Mouse (Mus musculus): ENCODE data around the gene 5330417H12Rik.

The 5330417H12Rik gene

DNA sequence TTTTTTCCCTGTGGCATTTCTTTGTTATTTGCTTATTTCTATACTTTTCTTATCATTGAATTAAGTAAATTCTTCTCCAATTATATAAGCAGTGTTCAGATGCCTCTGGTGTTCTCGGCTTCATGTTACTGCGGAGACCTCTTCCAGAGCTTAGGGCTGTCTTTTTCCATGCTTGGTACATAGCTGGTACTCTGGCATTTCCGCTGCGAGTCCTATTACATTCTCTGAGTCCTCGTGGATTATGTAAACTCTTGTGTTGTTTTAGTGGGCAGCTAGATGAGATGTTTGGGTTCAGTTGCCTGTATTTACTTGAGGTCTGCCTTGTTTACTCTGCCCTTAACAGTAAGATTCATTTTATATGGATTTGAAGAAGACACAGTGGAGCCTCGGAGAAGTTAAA is 820 bp upstream of the 5330417H12Rik start:
- DNase-seq (ENCODE audit: low spot score in 2 of 2) = no peak

DNA sequence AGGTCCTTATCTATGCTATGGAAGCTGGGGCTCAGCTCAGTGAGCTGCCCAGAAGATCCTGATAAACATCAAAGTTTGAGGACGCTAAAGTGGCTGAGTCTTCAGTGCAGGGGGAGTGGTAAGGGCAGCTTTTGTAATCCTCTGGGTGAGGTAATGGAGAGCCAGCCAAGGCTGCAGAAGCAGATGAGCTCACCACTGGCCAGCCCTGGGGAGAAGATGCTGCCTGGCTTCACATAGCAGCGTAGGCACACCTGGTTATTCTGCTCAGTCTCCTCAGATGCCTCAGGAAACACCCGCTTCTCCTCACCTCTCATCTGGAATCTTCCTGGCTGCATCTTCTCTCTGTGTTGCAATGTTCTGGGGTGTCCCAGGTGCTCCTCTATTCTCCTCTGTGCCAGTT is 529 bp downstream of the 5330417H12Rik start:
- DNase-seq (ENCODE audit: low spot score in 2 of 2) = no peak

DNA sequence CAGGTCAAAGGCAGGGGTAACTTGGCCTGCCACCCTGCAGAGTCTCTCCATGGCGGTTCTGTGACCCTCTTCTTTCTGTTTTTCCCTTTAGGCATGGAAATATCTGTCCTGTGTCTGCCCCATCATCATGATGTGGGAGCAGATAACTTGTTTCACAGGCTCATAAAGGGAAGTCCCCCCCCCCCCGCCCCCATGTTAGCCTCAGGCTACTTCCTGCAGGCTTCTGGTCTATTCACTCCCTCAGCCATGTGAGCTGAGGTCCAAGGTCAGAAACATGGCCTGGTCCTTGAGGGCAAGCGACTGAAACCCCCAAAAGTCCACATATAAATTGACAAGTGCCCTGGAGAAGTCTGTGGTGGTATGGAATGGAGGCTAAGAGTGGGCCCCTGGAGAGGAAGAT is 4.8 kb downstream of the 5330417H12Rik start:
- no peak for DNase-seq (ENCODE audit: low spot score in 2 of 2)

DNA sequence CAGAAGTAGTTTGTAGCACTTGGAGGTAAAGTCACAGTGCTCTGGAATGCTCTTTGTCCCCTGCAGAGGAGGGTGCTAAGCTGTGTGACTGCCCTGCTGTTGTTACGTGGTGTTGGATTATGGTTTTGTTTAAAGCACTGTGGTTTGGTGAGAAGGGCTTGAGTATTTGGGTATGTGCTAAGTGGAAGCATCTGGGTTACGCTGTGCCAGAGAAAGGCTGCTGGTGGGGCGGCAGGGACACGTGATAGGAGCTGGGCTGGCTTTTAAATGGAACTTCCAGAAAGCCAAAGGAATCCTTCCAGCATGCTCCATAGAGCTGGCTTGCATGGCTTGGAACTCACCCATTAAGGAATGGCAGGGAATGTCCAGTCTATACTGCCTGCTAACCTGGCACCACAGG is 5.7 kb downstream of the 5330417H12Rik start:
- no peak for DNase-seq (ENCODE audit: low spot score in 2 of 2)

DNA sequence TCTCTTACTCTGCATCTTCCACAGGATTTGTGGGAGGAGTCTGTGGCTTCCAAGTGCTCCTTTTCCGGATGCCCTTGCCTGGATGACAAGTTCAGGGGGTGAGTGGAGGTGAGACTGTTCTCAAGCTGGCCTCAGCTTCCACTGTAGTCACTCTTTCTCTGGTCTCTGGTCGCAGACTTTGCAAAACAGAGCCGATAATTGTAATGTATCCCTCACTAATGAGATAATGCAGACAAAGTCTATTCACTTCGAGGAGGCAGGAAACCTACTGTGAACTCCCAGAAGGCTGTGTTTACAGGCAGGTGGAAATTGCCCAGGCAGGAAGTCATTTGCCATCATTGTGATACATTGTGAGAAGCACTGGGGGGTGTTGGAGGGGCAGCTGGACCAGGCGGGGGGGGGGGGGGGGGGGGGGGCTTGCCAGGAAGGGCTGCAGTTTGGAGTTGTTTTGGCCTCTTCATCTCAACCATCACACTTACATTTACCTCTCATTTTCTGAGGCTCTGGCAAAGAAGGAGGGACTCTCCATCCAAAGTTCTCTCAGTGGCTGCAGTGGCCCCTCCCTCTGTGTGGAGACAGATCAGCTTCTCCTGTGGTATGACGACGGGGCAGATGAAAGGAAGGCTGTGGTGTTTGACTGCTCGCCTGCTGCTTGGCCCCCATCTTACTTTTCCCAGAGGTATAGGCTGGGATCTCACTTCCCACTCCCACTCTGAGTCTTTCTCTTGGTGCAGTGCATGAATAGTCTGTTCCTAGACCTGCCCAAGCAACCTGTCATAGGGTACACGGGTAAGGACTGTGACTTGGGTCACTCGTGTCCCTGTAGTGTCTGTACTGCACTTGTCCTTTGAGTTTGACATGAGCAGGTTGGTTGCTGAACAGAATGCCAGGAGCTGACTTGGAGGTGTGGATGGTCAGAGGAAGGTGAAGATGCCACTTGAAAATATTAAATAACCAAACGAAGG is 6.7 kb downstream of the 5330417H12Rik start:
- DNase-seq (ENCODE audit: low spot score in 2 of 2) = no peak

DNA sequence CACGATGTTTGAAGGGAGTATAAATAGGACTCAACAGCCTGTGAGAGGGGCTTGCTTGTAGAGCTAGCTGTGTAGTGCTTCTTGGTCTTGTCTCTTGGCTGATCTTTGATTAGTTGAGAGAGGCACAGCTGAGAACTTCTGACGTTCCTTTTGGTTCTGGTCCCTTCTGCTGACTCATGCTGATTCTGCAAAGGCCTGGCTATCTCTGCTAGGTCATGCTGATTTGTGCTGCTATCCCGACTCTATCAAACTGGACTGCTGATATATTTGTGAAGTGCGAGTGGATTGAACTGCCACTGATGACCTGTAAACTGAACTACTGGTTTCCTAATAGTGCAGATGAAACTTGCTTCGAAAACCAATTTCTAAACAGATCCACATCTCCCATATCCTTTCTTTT is 14.1 kb downstream of the 5330417H12Rik start:
- no peak for DNase-seq (ENCODE audit: low spot score in 2 of 2)

DNA sequence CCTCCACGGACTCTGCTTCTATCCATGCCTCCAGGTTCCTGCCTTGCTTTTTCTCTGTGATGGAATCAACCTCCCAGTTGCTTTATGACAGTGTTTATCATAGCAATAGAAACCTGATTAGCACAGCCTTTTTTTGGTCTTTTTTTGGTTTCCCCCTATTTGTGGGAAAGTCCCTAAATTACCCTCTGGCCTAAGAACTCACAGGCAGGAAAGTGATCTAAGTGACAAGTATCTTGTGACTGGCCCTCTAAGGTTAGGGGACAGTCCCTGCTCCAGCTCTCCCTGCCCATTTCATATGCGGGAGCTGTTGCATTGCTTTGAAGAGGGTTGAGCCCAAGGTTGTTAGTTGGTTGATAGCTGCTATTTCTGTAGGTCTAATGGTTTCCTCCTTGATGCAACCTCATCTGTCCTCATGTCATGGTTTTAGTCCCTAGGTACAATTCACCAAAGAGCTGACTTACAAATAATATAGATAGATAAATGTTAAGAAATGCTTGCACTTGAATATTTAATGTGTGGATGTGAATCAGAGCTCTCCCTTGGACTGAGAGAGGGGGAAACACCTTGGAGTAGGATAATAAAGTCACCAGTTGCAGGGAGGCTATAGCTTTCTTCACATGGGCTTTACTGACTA is 15.2 kb downstream of the 5330417H12Rik start:
- no peak for DNase-seq (ENCODE audit: low spot score in 2 of 2)

DNA sequence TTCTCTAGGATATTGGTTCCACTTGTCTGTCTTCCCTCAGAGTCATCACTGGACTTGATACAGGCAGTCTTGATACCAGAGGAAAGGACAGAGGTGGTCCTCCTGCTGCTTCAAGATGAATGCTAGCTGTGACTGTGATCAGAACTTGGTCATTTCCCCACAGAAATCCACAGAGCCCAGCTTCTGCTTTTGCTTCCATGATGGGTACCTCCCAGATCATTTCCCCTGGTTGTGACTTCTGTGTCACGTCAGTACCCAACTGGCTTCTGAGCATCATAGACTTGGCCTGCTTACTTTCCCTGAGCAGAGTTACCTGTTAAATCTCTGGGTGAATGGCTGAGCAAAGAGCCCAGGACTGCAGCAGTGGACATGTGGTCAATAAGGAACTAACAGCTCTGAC is 17.2 kb downstream of the 5330417H12Rik start:
- DNase-seq (ENCODE audit: low spot score in 2 of 2) = no peak

DNA sequence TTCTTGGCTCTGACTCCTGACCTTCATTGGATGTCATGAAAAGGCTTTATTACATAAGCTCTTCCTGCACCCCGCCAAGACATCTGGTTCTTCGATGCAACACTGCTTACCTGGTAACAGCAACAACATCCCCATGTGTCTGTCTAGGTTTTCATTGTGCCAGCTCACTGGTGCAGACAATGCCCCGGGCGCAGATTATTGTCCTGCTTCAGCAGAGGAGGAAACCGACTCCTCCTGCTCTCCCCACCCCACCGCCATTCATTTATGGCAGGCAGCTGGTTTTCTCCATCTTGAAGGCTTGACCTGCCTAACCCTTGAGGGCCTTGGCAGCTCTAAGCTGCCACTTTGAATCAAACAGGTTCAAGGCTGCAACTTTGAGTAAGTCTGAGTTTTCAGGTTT is 22.0 kb downstream of the 5330417H12Rik start:
- no peak for DNase-seq (ENCODE audit: low spot score in 2 of 2)

DNA sequence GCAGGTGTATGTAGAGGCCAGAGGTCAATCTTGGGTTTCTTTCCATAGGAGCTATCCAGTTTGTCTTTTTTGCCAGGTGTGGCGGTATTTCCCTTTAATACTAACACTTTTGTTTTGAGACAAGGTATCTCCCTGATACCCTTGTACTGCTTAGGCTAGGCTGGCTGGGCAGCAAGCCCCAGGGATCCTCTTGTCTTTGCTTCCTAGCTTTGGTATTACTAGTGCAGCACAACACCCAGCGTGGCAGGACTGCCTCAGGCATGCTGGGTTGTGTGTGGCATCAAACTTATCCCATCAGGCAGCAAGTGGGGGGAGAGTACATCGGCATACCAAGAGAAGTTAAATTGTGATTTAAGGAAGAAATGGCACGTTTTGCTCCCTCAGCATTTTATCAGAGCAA is 22.5 kb downstream of the 5330417H12Rik start:
- DNase-seq (ENCODE audit: low spot score in 2 of 2) = no peak

DNA sequence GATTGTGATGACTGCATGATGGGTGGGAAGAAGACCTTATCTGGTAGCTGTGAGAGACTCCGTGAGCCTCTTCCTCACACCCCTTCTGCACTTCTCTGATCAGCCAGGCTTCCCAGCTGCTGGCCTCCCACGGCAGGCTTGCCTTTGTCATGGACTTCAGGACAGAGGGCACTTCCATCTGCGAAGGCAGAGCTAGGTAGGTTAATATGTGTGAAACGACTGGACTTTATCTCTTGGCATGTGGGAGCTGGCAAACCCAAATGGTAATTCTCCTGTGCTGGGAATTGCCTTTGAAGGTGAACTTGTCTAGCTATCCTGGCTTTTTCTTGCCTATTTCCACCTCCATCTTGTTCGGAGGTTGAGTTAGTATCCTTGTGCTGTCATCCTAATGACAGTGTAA is 24.3 kb downstream of the 5330417H12Rik start:
- no peak for DNase-seq (ENCODE audit: low spot score in 2 of 2)

DNA sequence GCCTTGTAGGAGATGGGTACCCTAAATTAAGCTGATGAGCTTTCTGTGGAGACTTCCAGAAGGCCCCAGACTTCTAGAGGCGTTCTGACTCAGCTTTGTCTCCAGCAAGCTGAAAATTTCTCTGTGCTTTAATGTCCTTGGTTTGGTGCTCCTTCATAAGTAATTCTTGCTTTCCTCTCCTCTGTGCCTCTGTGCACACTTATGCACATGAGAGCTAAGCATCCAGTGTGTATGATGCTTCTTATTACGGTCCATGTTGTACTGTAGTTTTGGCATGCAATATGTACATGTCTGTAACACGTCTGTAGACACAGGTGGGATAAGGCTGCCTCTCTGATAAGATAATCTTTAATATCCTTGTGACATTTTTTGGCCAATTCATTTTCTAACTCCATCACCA is 27.0 kb downstream of the 5330417H12Rik start:
- DNase-seq (ENCODE audit: low spot score in 2 of 2) = no peak

DNA sequence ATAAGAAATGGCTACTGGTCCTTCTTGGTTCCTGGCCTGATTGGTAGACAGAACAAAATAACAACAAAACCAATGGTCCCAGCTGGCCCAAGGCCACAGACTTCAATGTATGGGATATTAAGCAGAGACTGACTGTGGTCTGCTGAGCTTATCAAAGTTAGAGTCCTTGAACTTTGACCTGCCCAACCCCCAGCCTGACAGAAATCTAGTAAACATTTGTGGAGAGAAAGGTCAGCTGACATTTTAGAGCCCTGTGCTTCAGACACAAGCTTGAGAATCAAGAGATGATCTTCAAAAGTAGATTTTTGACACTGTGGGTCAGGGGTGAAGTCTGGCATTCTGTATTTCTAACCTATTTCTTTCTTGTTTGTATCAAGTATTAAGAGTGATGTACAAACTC is 28.2 kb downstream of the 5330417H12Rik start:
- no peak for DNase-seq (ENCODE audit: low spot score in 2 of 2)

DNA sequence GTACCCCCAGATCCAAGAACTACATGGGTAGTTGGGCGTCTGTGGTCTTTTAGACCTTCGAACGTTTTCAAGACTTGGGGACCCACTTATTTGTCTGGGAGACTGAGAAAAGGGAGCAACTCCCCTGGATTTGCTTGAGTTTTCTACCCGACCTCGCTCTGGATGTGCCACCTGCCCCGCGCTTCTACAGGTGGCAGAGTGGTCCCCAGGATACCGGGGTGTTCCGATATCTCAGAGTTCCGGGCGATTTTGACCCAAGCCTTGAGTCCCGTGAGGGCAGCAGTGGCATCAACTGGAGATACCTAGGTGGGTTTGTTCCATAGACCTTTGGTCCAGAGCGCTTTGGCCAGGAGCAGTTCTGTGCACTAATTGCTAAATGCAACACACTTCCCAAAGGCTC is 29.5 kb downstream of the 5330417H12Rik start:
- peak in 1 of 2 experiments; percentile 8 for DNase-seq (ENCODE audit: low spot score in 2 of 2)

DNA sequence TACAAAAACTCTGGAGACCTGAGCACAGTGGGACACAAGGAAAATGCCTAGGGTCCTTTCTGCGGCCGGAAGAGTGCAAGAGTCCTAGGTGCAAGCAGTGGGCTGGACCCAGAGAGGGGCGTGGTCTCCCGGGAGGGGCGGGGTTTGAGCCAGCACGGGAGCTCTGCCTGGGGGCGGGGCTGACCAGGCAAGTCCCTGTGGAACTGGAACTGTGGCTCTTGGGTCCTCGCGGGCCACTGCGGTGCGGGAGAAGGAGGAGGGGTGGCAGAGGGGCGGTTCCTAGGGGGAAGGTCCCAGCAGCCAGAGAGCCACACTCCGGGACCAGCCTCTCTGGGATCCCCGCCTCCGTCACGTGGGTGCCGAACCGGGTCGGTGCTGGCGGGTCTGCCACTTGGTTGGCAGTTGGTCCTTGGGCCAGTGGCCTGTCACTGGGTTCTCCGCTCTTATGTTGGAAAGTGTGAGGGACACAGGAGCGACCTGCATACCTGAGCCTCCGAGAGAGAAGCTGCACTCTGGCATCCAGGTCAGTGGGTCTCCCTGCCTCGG is 30.0 kb downstream of the 5330417H12Rik start, which contains the start of gene Ppfibp2:
Gene Ppfibp2, plus strand, starts transcription at position 351 of the 546 bp plus-strand sequence.
- peak; percentile 79 to 92 for DNase-seq (ENCODE audit: low spot score in 2 of 2)

DNA sequence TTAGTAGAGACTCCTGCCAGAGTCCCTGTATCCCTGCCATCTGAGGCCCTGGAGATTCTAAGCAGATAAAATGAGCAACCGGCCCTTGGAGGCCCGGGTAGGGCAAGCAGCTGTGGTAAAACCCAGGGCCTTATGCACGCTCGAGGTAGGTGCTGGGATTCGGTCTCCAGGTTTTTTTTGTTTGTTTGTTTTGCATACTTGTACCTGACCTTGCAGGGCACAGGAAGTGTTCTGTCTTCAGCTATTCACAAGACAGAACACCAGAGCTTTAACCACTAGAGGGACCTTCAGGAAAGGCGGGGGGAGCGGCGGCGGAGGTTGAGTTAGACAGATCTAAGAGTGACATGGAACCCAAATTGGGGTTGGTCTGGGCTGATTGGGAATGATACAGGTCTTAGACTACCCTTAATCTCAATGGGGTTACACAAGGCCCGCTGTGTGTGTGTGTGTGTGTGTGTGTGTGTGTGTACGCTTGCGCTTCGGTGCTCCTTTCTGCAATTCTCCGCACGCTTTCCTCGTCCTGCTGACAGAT is 30.6 kb downstream of the 5330417H12Rik start:
- peak; percentile 18 to 73 for DNase-seq (ENCODE audit: low spot score in 2 of 2)

DNA sequence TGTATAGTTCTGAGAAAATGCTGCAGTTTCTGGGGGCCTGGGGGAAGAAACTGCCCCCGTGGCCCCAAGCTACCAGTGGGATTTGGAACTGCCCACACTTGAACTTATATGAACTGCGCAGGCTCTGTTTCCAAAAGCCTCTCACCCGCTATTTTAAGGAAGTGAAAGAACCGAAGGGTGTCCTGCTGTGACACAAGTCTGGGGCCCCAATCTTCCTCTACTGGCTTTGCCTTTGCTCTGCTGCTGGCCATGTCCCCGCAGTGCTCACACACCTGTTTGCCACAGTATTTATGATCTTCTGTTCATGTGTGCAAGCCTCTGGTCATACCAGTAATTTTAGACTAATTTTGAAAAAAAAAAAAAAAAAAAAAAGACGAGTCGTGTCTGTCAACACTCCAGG is 31.1 kb downstream of the 5330417H12Rik start:
- DNase-seq (ENCODE audit: low spot score in 2 of 2) = peak; percentile 6 to 60

DNA sequence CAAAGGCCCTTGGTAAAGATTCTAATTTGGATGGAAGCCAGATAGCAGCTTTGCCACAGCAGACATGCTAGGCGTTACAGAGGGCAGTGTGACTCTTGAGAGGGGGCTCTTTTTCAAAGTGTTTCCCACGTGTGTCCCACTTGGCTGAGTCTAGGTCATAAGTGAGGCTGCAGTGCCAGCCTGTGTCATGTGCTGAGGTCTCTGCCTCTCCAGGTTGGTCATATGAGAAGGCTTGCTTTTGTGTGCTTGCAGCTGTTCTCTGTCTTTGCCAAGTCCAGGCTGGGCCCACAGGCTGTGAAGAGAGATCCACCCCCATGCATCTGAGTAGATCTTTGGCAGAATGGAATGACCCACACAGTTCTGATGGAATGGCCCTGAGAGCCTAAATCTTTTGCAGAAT is 32.3 kb downstream of the 5330417H12Rik start:
- no peak for DNase-seq (ENCODE audit: low spot score in 2 of 2)

DNA sequence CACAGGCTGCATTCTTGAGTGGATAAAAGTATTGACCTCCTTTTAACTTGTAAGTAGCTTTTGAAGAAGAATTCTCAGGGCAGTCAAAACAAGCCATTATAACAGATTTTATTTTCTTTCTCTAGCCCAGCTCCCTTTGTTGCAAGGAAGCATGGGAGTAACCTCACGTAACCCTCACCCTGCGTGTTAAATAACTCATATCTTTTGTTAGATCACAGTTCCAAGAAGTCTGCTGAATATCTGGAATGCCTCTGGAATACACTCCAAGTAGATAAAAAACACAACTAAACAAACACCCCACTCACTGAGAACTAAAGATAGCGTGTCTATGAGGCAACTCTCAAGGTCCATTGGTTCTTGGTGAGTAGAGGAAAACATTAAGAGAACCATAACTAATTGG is 50.7 kb downstream of the 5330417H12Rik start:
- no peak for DNase-seq (ENCODE audit: low spot score in 2 of 2)

Data from spleen, postnatal 10 days (tissue).